Mouse (Mus musculus) B cell, adult (primary cell): ENCODE data around the gene Cyp21a1. TPM values are rescaled to one million over a fixed set of nuclear protein-coding genes. Genes with fewer than 3 reads are reported as not detected.

Source experiments
- total RNA-seq: library from RNA; stranded (reverse); gene quantifications from 4 replicates; pipeline ENCODE4 v1.2.4, GENCODE M21; 2023; ENCODE audit not compliant: inconsistent age

Cyp21a1 gene
- not detected in 4 replicates for total RNA-seq

DNA sequence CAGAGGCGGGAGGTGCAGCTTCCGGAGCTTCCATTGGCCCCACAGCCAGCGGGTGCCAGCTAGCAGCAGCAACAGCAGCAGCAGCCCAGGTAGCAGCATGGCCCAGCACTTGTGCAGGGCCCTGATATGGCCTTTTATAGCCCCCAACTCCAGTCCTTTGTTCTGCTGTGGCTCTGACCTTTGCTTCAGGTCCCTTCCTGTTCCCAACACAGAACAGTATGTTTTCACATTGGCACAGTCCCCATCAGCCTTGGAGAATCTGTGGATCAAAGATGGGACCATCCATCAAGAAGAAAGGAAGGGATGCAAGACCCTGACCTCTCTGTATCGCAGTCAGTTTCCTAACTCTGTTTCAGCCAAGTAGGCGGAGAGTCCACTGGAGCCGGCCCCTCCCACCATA lies at the start of gene Cyp21a1:
Gene Cyp21a1, minus strand, starts transcription at position 261 of the 400 bp plus-strand sequence.

GRCm38 (mm10) chr17:34849722-34850516 lies 45.6 kb upstream of the Cyp21a1 start, which contains the start of the genes Skiv2l and Nelfe:
Gene Skiv2l (minus strand): TSS chr17:34850210.
Gene Nelfe (plus strand): TSS chr17:34850391.

GRCm38 (mm10) chr17:34836856-34837221 lies 32.5 kb upstream of the Cyp21a1 start, which contains the start of the genes Stk19 and Dxo:
Gene Stk19 (minus strand): TSS chr17:34836945.
Gene Dxo (plus strand): TSS chr17:34837019.

Other genes starting within 250 kb of the Cyp21a1 start
- gene Notch4, start 240.3 kb downstream of the Cyp21a1 start, total RNA-seq: 0.21 to 2.0 TPM (median 1.6 TPM) in 4 replicates
- gene Gpsm3, start 214.8 kb downstream of the Cyp21a1 start, total RNA-seq: 116 to 126 TPM (median 122 TPM) in 4 replicates
- 51.6 to 61.4 TPM (median 59.6 TPM) in 4 replicates for gene Pbx2, start 213.3 kb downstream of the Cyp21a1 start, total RNA-seq
- gene Ager, start 206.7 kb downstream of the Cyp21a1 start, total RNA-seq: 3.9 to 4.7 TPM (median 4.7 TPM) in 4 replicates
- 30.2 to 36.8 TPM (median 35.2 TPM) in 4 replicates for gene Rnf5, start 200.9 kb downstream of the Cyp21a1 start, total RNA-seq
- 58.3 to 69.5 TPM (median 62.3 TPM) in 4 replicates for gene Agpat1, start 200.3 kb downstream of the Cyp21a1 start, total RNA-seq
- 0.66 to 0.67 TPM in 2 of 4 replicates, not detected in the others for gene Egfl8, start 188.6 kb downstream of the Cyp21a1 start, total RNA-seq
- gene Ppt2, start 176.1 kb downstream of the Cyp21a1 start, total RNA-seq: 3.3 to 5.0 TPM (median 4.2 TPM) in 4 replicates
- 0.84 TPM in 1 of 4 replicates, not detected in the others for gene Prrt1, start 175.0 kb downstream of the Cyp21a1 start, total RNA-seq
- 2.6 to 5.5 TPM (median 2.9 TPM) in 4 replicates for gene Fkbpl, start 159.8 kb downstream of the Cyp21a1 start, total RNA-seq
- gene Atf6b, start 157.4 kb downstream of the Cyp21a1 start, total RNA-seq: 66.4 to 79.2 TPM (median 74.6 TPM) in 4 replicates
- 0.09 to 0.22 TPM (median 0.22 TPM) in 3 of 4 replicates, not detected in the other for gene Tnxb, start 134.0 kb downstream of the Cyp21a1 start, total RNA-seq
- 1.8 to 3.2 TPM (median 2.4 TPM) in 4 replicates for gene C4b, start 60.7 kb downstream of the Cyp21a1 start, total RNA-seq
- 60.8 to 71.7 TPM (median 69.2 TPM) in 4 replicates for gene Stk19, start 32.4 kb upstream of the Cyp21a1 start, total RNA-seq
- gene Dxo, start 32.5 kb upstream of the Cyp21a1 start, total RNA-seq: 75.3 to 85.7 TPM (median 83.7 TPM) in 4 replicates
- 102 to 123 TPM (median 110 TPM) in 4 replicates for gene Skiv2l, start 45.6 kb upstream of the Cyp21a1 start, total RNA-seq
- 33.5 to 41.3 TPM (median 38.0 TPM) in 4 replicates for gene Nelfe, start 45.8 kb upstream of the Cyp21a1 start, total RNA-seq
- 0.54 TPM in 1 of 4 replicates, not detected in the others for gene Cfb, start 58.0 kb upstream of the Cyp21a1 start, total RNA-seq
- gene Zbtb12, start 74.9 kb upstream of the Cyp21a1 start, total RNA-seq: 11.1 to 11.4 TPM (median 11.2 TPM) in 4 replicates
- 0.27 TPM in 1 of 4 replicates, not detected in the others for gene Gm20547, start 77.5 kb upstream of the Cyp21a1 start, total RNA-seq
- gene C2, start 93.7 kb upstream of the Cyp21a1 start, total RNA-seq: 1.8 to 3.4 TPM (median 2.8 TPM) in 4 replicates
- gene Ehmt2, start 93.9 kb upstream of the Cyp21a1 start, total RNA-seq: 152 to 164 TPM (median 157 TPM) in 4 replicates
- not detected in 4 replicates for gene Slc44a4, start 109.9 kb upstream of the Cyp21a1 start, total RNA-seq
- 94.9 to 102 TPM (median 98.6 TPM) in 4 replicates for gene Neu1, start 126.7 kb upstream of the Cyp21a1 start, total RNA-seq
- 17.8 to 62.2 TPM (median 28.7 TPM) in 4 replicates for gene Hspa1b, start 154.7 kb upstream of the Cyp21a1 start, total RNA-seq
- gene Gm20481, start 165.4 kb upstream of the Cyp21a1 start, total RNA-seq: not detected in 4 replicates
- 10.4 to 29.3 TPM (median 20.1 TPM) in 4 replicates for gene Hspa1a, start 167.6 kb upstream of the Cyp21a1 start, total RNA-seq
- 0.21 to 0.38 TPM in 2 of 4 replicates, not detected in the others for gene Hspa1l, start 168.1 kb upstream of the Cyp21a1 start, total RNA-seq
- gene Lsm2, start 177.3 kb upstream of the Cyp21a1 start, total RNA-seq: 30.0 to 37.2 TPM (median 32.0 TPM) in 4 replicates
- gene Vars, start 196.4 kb upstream of the Cyp21a1 start, total RNA-seq: 269 to 300 TPM (median 290 TPM) in 4 replicates
- 0.16 to 0.54 TPM (median 0.25 TPM) in 4 replicates for gene Vwa7, start 212.0 kb upstream of the Cyp21a1 start, total RNA-seq
- 3.4 to 6.4 TPM (median 4.6 TPM) in 4 replicates for gene Sapcd1, start 223.5 kb upstream of the Cyp21a1 start, total RNA-seq
- gene Msh5, start 242.2 kb upstream of the Cyp21a1 start, total RNA-seq: 6.1 to 10.5 TPM (median 9.2 TPM) in 4 replicates
- 196 to 218 TPM (median 210 TPM) in 4 replicates for gene Clic1, start 245.4 kb upstream of the Cyp21a1 start, total RNA-seq